Mouse (Mus musculus) splenic B cell, adult 2 months (primary cell): Measurements from ENCODE around the gene Fam107b.

ENCODE experiments used
- DNase-seq: peaks from one replicate; pipeline ENCODE4 v3.0.0-alpha.2; 2011; ENCODE audit warnings: low read depth, low spot score
- H3K27me3 ChIP-seq: 2 replicates; pipeline ENCODE4 v1.6.1; 2012; ENCODE audit warnings: mild to moderate bottlenecking, low read length, moderate library complexity, mixed read lengths; ENCODE audit not compliant: control insufficient read depth, poor library complexity, insufficient read depth, severe bottlenecking
- H3K36me3 ChIP-seq: 2 replicates; pipeline ENCODE4 v1.6.1; 2012; ENCODE audit warnings: mild to moderate bottlenecking, low read length, moderate library complexity, mixed read lengths; ENCODE audit not compliant: control insufficient read depth, poor library complexity, insufficient read depth, severe bottlenecking

The Fam107b gene

GRCm38 (mm10) chr2:3723391-3724106 is 153.3 kb downstream of the Fam107b start:
- peak; percentile 69 for DNase-seq

GRCm38 (mm10) chr2:3726501-3727078 is 156.3 kb downstream of the Fam107b start:
- peak; percentile 90 for DNase-seq
- Histone ChIP-seq H3K36me3 (peaks cover 2% of the 10 kb centered on the region; the same call in 1 of the 2 replicates), H3K27me3 (no peaks in the 10 kb centered on the region)

More at GRCm38 (mm10) chr2:3723391-3724106, 153.3 kb downstream of the Fam107b start:
- H3K27me3 ChIP-seq: no peaks in the 10 kb centered on the region
- no peaks in the 10 kb centered on the region; the same call in 1 of the 2 replicates for H3K36me3 ChIP-seq

GRCm38 (mm10) chr2:3727225-3727930 is 157.1 kb downstream of the Fam107b start:
- DNase-seq: peak; percentile 84
- no peaks in the 10 kb centered on the region for H3K27me3 ChIP-seq
- peaks cover 2% of the 10 kb centered on the region; the same call in 1 of the 2 replicates for H3K36me3 ChIP-seq

DNA sequence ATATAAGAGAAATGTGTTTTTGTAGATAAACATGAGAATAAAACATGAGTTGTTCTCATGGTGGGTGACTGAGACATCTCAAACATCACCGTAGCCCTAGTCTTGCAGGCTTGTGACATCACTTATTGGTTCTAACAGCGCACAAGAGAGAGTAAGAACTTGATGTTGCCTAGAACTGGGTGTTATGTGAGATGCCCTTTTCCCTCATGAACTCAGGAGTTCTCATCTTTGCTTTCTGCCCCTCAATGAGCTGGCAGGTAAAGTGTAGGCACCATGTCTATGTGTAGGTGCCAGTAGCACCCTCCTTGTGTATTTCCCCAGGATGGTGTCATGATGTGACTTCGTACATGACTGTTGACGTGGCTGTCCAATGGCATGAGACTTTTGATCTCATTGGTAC is 157.8 kb downstream of the Fam107b start:
- DNase-seq: no peak
- Histone ChIP-seq H3K36me3 (peaks cover 2% of the 10 kb centered on the region; the same call in 1 of the 2 replicates), H3K27me3 (no peaks in the 10 kb centered on the region)

- Histone ChIP-seq H3K36me3 (peaks cover 2% of the 10 kb centered on the region; the same call in 1 of the 2 replicates), H3K27me3 (no peaks in the 10 kb centered on the region)
- DNase-seq: no peak
Measured at GRCm38 (mm10) chr2:3729586-3729985, 159.3 kb downstream of the Fam107b start.

DNA sequence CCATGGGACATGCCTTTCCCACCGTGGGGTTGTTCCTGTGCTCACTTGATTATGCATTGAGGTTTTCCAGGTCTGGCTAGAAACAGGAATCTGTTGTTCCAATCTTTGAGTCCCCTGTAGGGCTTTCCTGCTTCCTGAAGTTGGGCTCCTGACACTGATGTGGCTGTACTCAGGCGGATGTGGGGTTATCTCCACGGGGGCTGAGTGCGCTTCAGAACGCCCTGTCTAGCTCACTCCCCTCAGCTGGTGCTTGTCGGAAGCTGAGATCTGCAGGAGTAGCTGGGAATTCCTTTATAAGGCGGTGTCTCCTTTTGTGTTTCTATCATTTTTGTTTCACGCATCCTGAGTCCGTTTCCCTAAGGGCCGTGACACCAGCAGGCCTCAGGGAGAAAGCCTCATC is 160.5 kb downstream of the Fam107b start:
- H3K27me3 ChIP-seq: no peaks in the 10 kb centered on the region
- no peak for DNase-seq
- H3K36me3 ChIP-seq: peaks cover 2% of the 10 kb centered on the region; the same call in 1 of the 2 replicates

- peaks cover 2% of the 10 kb centered on the region; the same call in 1 of the 2 replicates for H3K36me3 ChIP-seq
- peak; percentile 80 for DNase-seq
Measured at GRCm38 (mm10) chr2:3731316-3732015, 161.2 kb downstream of the Fam107b start.

DNA sequence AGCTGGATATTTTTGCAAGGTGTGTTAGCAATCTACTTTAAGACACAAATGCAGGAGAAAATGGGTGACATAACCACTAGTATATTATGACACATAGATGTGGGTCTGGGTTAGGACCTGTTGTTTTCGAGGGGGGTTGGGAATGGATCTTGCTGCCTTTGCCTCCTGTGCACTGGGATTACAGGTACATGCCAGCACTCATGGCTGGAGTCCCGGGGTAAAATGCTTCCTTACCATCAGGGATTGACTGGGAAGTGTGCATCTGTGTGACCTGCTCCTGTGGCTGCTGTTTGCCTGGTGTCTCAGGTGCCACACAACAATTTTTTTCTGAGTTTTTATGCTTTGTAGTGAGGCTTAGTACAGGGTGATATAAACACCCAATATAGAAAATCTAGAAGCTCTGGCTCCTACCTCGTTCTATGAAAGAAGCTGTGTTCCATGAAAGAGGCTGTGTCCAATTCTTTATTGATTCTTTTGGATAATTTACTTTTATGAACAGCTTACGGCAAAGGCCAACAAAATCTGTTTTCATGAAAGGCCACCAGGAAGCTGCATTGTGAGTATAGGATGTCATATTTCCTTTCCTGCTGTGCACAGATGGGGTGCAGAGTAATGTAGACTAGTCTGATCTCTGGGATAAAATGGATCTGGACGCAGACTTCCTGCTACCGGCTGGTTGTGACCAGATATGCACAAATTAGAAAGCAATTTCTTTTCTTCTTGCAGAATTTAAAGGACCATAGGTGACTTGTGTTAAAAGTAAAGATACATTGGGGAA is 167.8 kb downstream of the Fam107b start:
- no peak for DNase-seq
- Histone ChIP-seq H3K36me3 (no peaks in the 10 kb centered on the region; the same call in 1 of the 2 replicates), H3K27me3 (no peaks in the 10 kb centered on the region; the same call in 1 of the 2 replicates)

More at GRCm38 (mm10) chr2:3731316-3732015, 161.2 kb downstream of the Fam107b start:
- H3K27me3 ChIP-seq: no peaks in the 10 kb centered on the region

- no peak for DNase-seq
- Histone ChIP-seq H3K36me3 (no peaks in the 10 kb centered on the region; the same call in 1 of the 2 replicates), H3K27me3 (no peaks in the 10 kb centered on the region; the same call in 1 of the 2 replicates)
Measured at GRCm38 (mm10) chr2:3738734-3739133, 168.4 kb downstream of the Fam107b start.

DNA sequence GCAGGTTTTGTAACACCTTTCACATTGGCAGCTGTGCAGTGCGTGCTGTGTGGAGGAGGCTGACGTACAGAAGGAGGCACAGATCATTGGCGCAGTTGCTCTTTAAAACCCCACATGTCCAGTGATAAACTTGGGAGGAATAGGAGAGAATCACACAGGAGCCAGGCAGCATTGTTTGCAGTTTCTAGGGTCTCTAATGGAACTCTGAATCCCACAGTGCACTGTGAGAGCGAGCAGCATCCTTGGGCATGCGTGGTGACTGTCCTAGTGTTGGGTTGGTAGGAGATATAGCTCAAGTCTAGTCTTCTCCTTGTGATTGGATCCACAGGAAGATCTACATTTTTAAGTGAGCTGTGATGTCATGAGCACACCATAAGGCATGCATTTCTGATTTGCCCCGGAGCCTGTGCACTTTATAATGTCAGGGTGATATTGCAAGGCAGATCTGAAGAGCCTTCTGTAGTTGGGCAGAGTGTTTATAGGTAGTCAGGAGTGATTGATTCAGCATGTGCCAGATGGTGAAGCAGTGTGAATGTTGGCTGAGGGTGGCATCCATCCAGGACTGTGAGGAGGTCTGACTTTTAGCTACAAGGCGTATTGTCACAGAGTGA is 169.2 kb downstream of the Fam107b start:
- DNase-seq: no peak
- H3K36me3 ChIP-seq: no peaks in the 10 kb centered on the region; the same call in 1 of the 2 replicates

GRCm38 (mm10) chr2:3740256-3740655 is 170.0 kb downstream of the Fam107b start:
- peak; percentile 32 for DNase-seq
- no peaks in the 10 kb centered on the region; the same call in 1 of the 2 replicates for H3K27me3 ChIP-seq
- no peaks in the 10 kb centered on the region; the same call in 1 of the 2 replicates for H3K36me3 ChIP-seq

More for the DNA sequence above, 169.2 kb downstream of the Fam107b start:
- H3K27me3 ChIP-seq: no peaks in the 10 kb centered on the region; the same call in 1 of the 2 replicates

DNA sequence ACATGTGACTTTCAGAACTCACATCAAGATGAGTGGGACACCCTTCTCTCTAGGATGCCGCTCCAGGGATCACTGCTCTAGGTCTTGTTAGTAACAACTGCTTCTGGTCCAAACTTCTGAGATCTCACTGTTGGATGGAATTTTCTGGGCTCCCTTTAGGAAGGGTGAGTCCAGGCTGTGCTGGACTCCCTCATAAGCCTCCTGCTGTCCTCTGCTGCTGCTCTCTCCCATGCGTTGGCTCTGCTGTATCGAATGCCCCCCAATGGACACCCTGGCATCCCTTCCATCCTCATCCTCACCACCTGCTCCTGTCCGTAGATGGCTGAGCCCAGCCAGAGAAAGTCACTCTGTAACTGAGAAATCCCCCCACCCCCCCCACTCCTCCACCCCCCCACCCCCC is 170.4 kb downstream of the Fam107b start:
- no peaks in the 10 kb centered on the region; the same call in 1 of the 2 replicates for H3K36me3 ChIP-seq
- no peak for DNase-seq
- no peaks in the 10 kb centered on the region; the same call in 1 of the 2 replicates for H3K27me3 ChIP-seq

- H3K36me3 ChIP-seq: no peaks in the 10 kb centered on the region; the same call in 1 of the 2 replicates
- no peak for DNase-seq
- no peaks in the 10 kb centered on the region for H3K27me3 ChIP-seq
Measured at GRCm38 (mm10) chr2:3742519-3742918, 172.2 kb downstream of the Fam107b start.
